Mouse (Mus musculus): ENCODE measurements around the gene Atl3.
A peak's percentile ranks its signal among the peaks of the same experiment; 100 is the strongest.

Gene Atl3

GRCm38 (mm10) chr19:7562601-7563129, 68.8 kb downstream of the Atl3 start:
- DNase-seq = peak in 1 of 2 experiments; percentile 16

- no peak for DNase-seq
These were observed 69.8 kb downstream of the Atl3 start for GRCm38 (mm10) chr19:7563676-7564075.

GRCm38 (mm10) chr19:7564457-7564856, 70.6 kb downstream of the Atl3 start:
- no peak for DNase-seq

- DNase-seq = no peak
These were observed 73.0 kb downstream of the Atl3 start for GRCm38 (mm10) chr19:7566826-7567225.

- DNase-seq = peak in 1 of 2 experiments; percentile 17
These were observed 74.5 kb downstream of the Atl3 start for GRCm38 (mm10) chr19:7568364-7568763.

- DNase-seq = no peak
These were observed 75.8 kb downstream of the Atl3 start for GRCm38 (mm10) chr19:7569650-7570049.

GRCm38 (mm10) chr19:7576180-7576579, 82.3 kb downstream of the Atl3 start:
- DNase-seq = no peak

GRCm38 (mm10) chr19:7577710-7578109, 83.9 kb downstream of the Atl3 start:
- DNase-seq = peak in 1 of 2 experiments; percentile 42

GRCm38 (mm10) chr19:7581042-7581441, 87.2 kb downstream of the Atl3 start:
- no peak for DNase-seq

GRCm38 (mm10) chr19:7583101-7583500, 89.3 kb downstream of the Atl3 start:
- peak in 1 of 2 experiments; percentile 46 for DNase-seq

- DNase-seq = no peak
These were observed 89.8 kb downstream of the Atl3 start for GRCm38 (mm10) chr19:7583599-7583998.

- DNase-seq = no peak
These were observed 91.4 kb downstream of the Atl3 start for GRCm38 (mm10) chr19:7585279-7585678.

- no peak for DNase-seq
These were observed 91.9 kb downstream of the Atl3 start for GRCm38 (mm10) chr19:7585764-7586163.

Data from kidney, postnatal 36 days (tissue).